Mouse (Mus musculus) stomach, embryonic 16.5 days (tissue): ENCODE data around the gene Mafk. TPM values are rescaled to one million over a fixed set of nuclear protein-coding genes. Genes with fewer than 3 reads are reported as not detected.

Experiments used
- ATAC-seq: fragments of 200-750 bp; cut with Nextera tagmentation; 2 replicates; pipeline ENCODE4 v1.8.0; 2017; ENCODE audit warnings: moderate number of reproducible peaks, moderate TSS enrichment; ENCODE audit not compliant: insufficient read depth, low FRiP score
- H3K27ac ChIP-seq: fragments of 300-500 bp; sonication (generic); 2 replicates; pipeline ENCODE4 v1.5.1; 2014; ENCODE audit warnings: low read length
- H3K27me3 ChIP-seq: fragments of 300-500 bp; sonication (generic); 2 replicates; pipeline ENCODE4 v1.6.1; 2014; ENCODE audit warnings: low read length, control low read depth, mixed read lengths; ENCODE audit not compliant: control insufficient read depth, insufficient read depth
- H3K36me3 ChIP-seq: fragments of 300-500 bp; sonication (generic); 2 replicates; pipeline ENCODE4 v1.6.1; 2014; ENCODE audit warnings: low read length; ENCODE audit not compliant: control insufficient read depth, insufficient read depth
- H3K4me1 ChIP-seq: fragments of 300-500 bp; sonication (generic); 2 replicates; pipeline ENCODE4 v1.6.1; 2014; ENCODE audit warnings: low read length, control low read depth, mixed read lengths; ENCODE audit not compliant: control insufficient read depth, insufficient read depth
- H3K4me2 ChIP-seq: fragments of 300-500 bp; sonication (generic); 2 replicates; pipeline ENCODE4 v1.6.1; 2014; ENCODE audit warnings: low read depth, low read length, mixed read lengths
- H3K4me3 ChIP-seq: fragments of 300-500 bp; sonication (generic); replicated peaks from 2 replicates; pipeline ENCODE4 v1.5.1; 2014; ENCODE audit warnings: mild to moderate bottlenecking, low read length
- H3K9ac ChIP-seq: fragments of 300-500 bp; sonication (generic); 2 replicates; pipeline ENCODE4 v1.6.1; 2014; ENCODE audit warnings: low read length
- H3K9me3 ChIP-seq: fragments of 300-500 bp; sonication (generic); replicated peaks from 2 replicates; pipeline ENCODE4 v1.6.1; 2016; ENCODE audit warnings: low read length, control low read depth; ENCODE audit not compliant: control insufficient read depth
- WGBS: fragments of 180-500 bp; shearing (Covaris S2); extraction: QIAGEN DNeasy Blood & Tissue Kit; methylation state at CpG from one replicate; pipeline ENCODE4 v1.1.7; 2014; 5-methylcytosine and 5-hydroxymethylcytosine counted together
- microRNA-seq: library from miRNA; unstranded; fragments of <30 nt; microRNA quantifications from one replicate; pipeline ENCODE4, GENCODE M21; 2016
- polyA plus RNA-seq: library from polyadenylated mRNA; unstranded; fragments of >200 nt; fragmentation: Nextera tagmentation; extraction: Ambion mirVana; gene quantifications from 2 replicates; pipeline ENCODE4 v1.2.1, GENCODE M21; 2015

Gene Mafk
- polyA plus RNA-seq, 1 experiment from 2014 or later, result 18.9 TPM

DNA sequence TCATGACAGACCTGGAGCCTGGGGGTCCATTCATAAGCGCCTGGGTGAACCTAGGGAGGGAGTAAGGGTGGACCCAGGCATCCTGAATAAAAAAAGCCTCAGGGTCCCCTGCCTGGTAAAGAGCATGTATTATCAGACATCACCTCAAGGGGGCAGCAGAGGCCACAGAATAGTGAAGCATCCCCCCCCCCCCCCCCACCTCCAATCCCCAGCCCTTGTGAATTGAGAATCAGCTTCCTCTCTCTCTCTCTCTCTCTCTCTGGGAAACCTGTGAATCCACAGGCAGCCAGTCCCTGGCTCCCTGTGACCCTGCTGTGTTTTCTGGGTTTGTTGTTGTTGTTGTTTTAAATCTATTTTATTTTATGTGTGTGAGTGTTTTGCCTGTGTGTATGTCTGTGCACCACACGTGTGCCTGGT, 47.2 kb downstream of the Mafk start:
- no peak for ATAC-seq
- Histone ChIP-seq H3K27me3 (no peaks in the 10 kb centered on the region), H3K9ac (no peak overlapping the region), H3K4me2 (no peak overlapping the region), H3K4me3 (no peak overlapping the region), H3K4me1 (no peaks in the 10 kb centered on the region), H3K9me3 (no peaks in the 10 kb centered on the region), H3K27ac (no peak overlapping the region), H3K36me3 (no peaks in the 10 kb centered on the region)
- WGBS, result 27% methylated on average over 2 of the region's 2 CpGs

DNA sequence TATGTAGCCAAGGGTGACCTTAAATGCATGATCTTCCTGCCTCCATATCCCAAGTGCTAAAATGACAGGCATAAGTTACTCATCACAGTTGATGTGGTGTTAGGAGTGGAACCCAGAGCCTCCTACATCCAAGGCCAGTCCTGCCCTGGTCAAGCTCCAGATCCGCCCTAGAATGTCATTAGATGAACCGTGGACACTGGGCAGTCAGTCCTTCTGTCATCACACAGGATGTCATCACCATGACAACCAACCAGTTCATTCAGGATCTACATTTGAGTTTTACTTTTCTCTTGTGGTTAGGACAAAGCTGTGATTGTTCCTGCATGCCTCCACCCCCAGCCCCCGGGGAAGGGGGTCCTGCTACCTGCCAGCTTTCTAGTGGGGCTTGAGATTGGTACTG, 47.8 kb downstream of the Mafk start:
- no peak for ATAC-seq
- 46% methylated on average over 3 of the region's 3 CpGs for WGBS
- no peak overlapping the region for H3K27ac ChIP-seq
- H3K36me3 ChIP-seq, result no peaks in the 10 kb centered on the region
- H3K4me1 ChIP-seq, result no peaks in the 10 kb centered on the region
- H3K4me3 ChIP-seq, result no peak overlapping the region
- no peak overlapping the region for H3K4me2 ChIP-seq
- no peaks in the 10 kb centered on the region for H3K27me3 ChIP-seq
- no peak overlapping the region for H3K9ac ChIP-seq
- no peaks in the 10 kb centered on the region for H3K9me3 ChIP-seq

DNA sequence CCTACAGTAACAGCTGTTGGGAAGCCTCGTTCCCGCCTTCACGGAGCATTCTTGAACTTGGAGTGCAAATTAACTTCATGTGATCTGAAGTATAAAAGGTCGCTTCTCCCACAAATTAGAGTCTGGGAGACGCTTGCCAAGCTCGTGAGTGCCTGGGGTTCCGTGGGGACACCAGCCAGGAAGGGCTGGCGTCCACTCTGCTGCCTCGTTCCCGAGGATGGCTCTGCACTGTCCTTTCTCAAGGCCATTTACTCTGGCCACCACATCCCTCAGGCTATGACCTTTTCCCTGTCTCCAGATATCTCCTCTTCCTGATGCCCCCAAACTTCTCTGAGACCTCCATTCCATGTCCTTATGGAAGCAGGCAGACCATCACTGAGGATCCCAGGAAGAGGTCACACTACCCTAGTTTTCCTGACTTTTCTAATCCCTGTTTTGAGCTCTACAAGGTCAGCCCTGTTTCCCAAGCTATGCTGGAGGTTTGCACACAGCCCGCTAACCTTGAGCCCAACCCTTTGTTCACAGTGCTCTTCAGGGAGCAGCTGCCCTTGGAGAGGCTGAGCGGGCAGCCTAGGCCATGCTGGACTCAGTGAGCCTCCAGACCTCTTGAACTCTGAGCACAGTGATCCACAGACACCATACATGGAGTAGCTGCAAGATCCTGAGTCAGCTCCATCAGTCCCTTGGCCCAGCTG, 58.5 kb downstream of the Mafk start:
- no peaks in the 10 kb centered on the region for H3K4me1 ChIP-seq
- H3K9me3 ChIP-seq, result peaks cover 1% of the 10 kb centered on the region; the same call in 1 of the 2 replicates
- whole genome bisulfite sequencing, result 66% methylated on average over 12 of the region's 12 CpGs
- H3K27me3 ChIP-seq, result no peaks in the 10 kb centered on the region
- no peaks in the 10 kb centered on the region for H3K36me3 ChIP-seq
- H3K4me3 ChIP-seq, result no peak overlapping the region
- no peak for ATAC-seq
- H3K4me2 ChIP-seq, result no peak overlapping the region
- H3K27ac ChIP-seq, result no peak overlapping the region
- H3K9ac ChIP-seq, result no peak overlapping the region

Small RNA genes within 50 kb of the gene (microRNA-seq; reads per million reads assigned to microRNA genes)
- not detected for gene Mir7037

Other genes with a start within 250 kb of the Mafk start
- not detected in 2 replicates for gene Uncx, start 248.0 kb upstream of the Mafk start, polyA plus RNA-seq
- gene Micall2, start 55.2 kb upstream of the Mafk start, polyA plus RNA-seq, result 9.3 and 9.5 TPM in 2 replicates
- 20.2 and 21.0 TPM in 2 replicates for gene Ints1, start 15.8 kb upstream of the Mafk start, polyA plus RNA-seq
- gene Tmem184a, start 28.4 kb downstream of the Mafk start, polyA plus RNA-seq, result 39.7 and 42.4 TPM in 2 replicates
- gene Gm26938, start 34.9 kb downstream of the Mafk start, polyA plus RNA-seq, result not detected in 2 replicates
- gene Psmg3, start 35.4 kb downstream of the Mafk start, polyA plus RNA-seq, result 62.5 and 62.9 TPM in 2 replicates
- gene Elfn1, start 116.4 kb downstream of the Mafk start, polyA plus RNA-seq, result 0.11 and 0.36 TPM in 2 replicates